Mouse (Mus musculus) bone marrow macrophage, adult 2 months (primary cell): ENCODE measurements around the gene Fyb. TPM values are rescaled to one million over a fixed set of nuclear protein-coding genes. Genes with fewer than 3 reads are reported as not detected.

ENCODE experiments used
- H3K27ac ChIP-seq: 2 replicates; pipeline ENCODE4 v1.5.1; 2012; ENCODE audit warnings: low read depth, low read length; ENCODE audit not compliant: insufficient read depth
- H3K4me1 ChIP-seq: 2 replicates; pipeline ENCODE4 v1.6.1; 2012; ENCODE audit warnings: low read length; ENCODE audit not compliant: control insufficient read depth, insufficient read depth
- H3K4me3 ChIP-seq: 2 replicates; pipeline ENCODE4 v1.5.1; 2012; ENCODE audit warnings: mild to moderate bottlenecking, low read length, moderate library complexity; ENCODE audit not compliant: insufficient read depth
- CTCF ChIP-seq: IDR thresholded peaks from 2 replicates; pipeline ENCODE4 v1.5.1; 2012; ENCODE audit warnings: low read depth, mild to moderate bottlenecking, low read length, moderate library complexity
- POLR2A ChIP-seq: IDR thresholded peaks from 2 replicates; pipeline ENCODE4 v1.6.1; 2012; ENCODE audit warnings: mild to moderate bottlenecking, low read depth, low read length, borderline replicate concordance
- polyA plus RNA-seq: library from polyadenylated mRNA; stranded (reverse); fragments of >200 nt; gene quantifications from 2 replicates; pipeline ENCODE4 v1.2.4, GENCODE M21; 2012; ENCODE audit not compliant: missing spikeins, insufficient read depth, insufficient read length

Fyb gene
- polyA plus RNA-seq, 1 experiment: 1,358 TPM

- no peaks in the 10 kb centered on the region for H3K4me1 ChIP-seq
- TF ChIP-seq POLR2A (no peak), CTCF (no peak)
- no peak overlapping the region for H3K4me3 ChIP-seq
- H3K27ac ChIP-seq: no peak overlapping the region
Observed at GRCm38 (mm10) chr15:6616382-6617149, 93.9 kb downstream of the Fyb start.

GRCm38 (mm10) chr15:6619558-6620316 lies 97.1 kb downstream of the Fyb start:
- no peak overlapping the region for H3K27ac ChIP-seq
- TF ChIP-seq POLR2A (no peak), CTCF (no peak)
- peaks cover 24% of the 10 kb centered on the region for H3K4me1 ChIP-seq
- no peak overlapping the region for H3K4me3 ChIP-seq

GRCm38 (mm10) chr15:6622512-6622911 lies 99.9 kb downstream of the Fyb start:
- Histone ChIP-seq H3K27ac (peak overlapping the region; percentile 90), H3K4me3 (no peak overlapping the region), H3K4me1 (peaks cover 40% of the 10 kb centered on the region)
- TF ChIP-seq POLR2A: no peak
- peak; percentile 85 for TF ChIP-seq CTCF

- Histone ChIP-seq H3K27ac (peak overlapping the region; percentile 90), H3K4me1 (peaks cover 40% of the 10 kb centered on the region), H3K4me3 (no peak overlapping the region)
- TF ChIP-seq POLR2A: no peak
- no peak for TF ChIP-seq CTCF
Observed at GRCm38 (mm10) chr15:6623529-6624228, 101.0 kb downstream of the Fyb start.

GRCm38 (mm10) chr15:6624365-6625182 lies 101.9 kb downstream of the Fyb start:
- Histone ChIP-seq H3K4me1 (peaks cover 40% of the 10 kb centered on the region), H3K4me3 (no peak overlapping the region), H3K27ac (peak overlapping the region; percentile 90)
- TF ChIP-seq POLR2A (no peak), CTCF (0 out of 2 replicates have a peak, but pooled peaks have one; percentile 11)

GRCm38 (mm10) chr15:6625607-6626033 lies 103.0 kb downstream of the Fyb start:
- no peak for TF ChIP-seq POLR2A
- no peak for TF ChIP-seq CTCF
- Histone ChIP-seq H3K27ac (peak overlapping the region; percentile 90), H3K4me3 (no peak overlapping the region), H3K4me1 (peaks cover 40% of the 10 kb centered on the region)

GRCm38 (mm10) chr15:6626123-6626522 lies 103.5 kb downstream of the Fyb start:
- peak overlapping the region; percentile 90 for H3K27ac ChIP-seq
- peaks cover 40% of the 10 kb centered on the region for H3K4me1 ChIP-seq
- no peak overlapping the region for H3K4me3 ChIP-seq
- TF ChIP-seq CTCF (no peak), POLR2A (no peak)

- peaks cover 25% of the 10 kb centered on the region for H3K4me1 ChIP-seq
- H3K27ac ChIP-seq: no peak overlapping the region
- TF ChIP-seq POLR2A (no peak), CTCF (no peak)
- no peak overlapping the region for H3K4me3 ChIP-seq
Observed at GRCm38 (mm10) chr15:6628431-6629077, 105.9 kb downstream of the Fyb start.

GRCm38 (mm10) chr15:6629174-6629573 lies 106.5 kb downstream of the Fyb start:
- H3K27ac ChIP-seq: no peak overlapping the region
- TF ChIP-seq POLR2A (no peak), CTCF (no peak)
- H3K4me3 ChIP-seq: no peak overlapping the region
- H3K4me1 ChIP-seq: peaks cover 21% of the 10 kb centered on the region
